Mouse (Mus musculus) liver, postnatal 0 days (tissue): ENCODE results near the gene Clmp. TPM values are rescaled to one million over a fixed set of nuclear protein-coding genes. Genes with fewer than 3 reads are reported as not detected.

Source experiments
- ATAC-seq: fragments of 200-750 bp; cut with Nextera tagmentation; 2 replicates; pipeline ENCODE4 v1.8.0; 2017; ENCODE audit warnings: mild to moderate bottlenecking, moderate library complexity
- DNase-seq: peaks from one replicate; pipeline ENCODE4 v3.0.0-alpha.2; 2016
- H3K27ac ChIP-seq: fragments of 300-500 bp; sonication (generic); 2 replicates; pipeline ENCODE4 v1.5.1; 2014; ENCODE audit warnings: antibody characterized with exemption, moderate library complexity, mild to moderate bottlenecking, low read depth
- H3K27me3 ChIP-seq: fragments of 300-500 bp; sonication (generic); 2 replicates; pipeline ENCODE4 v1.6.1; 2014; ENCODE audit warnings: low read length, control low read depth, mixed read lengths; ENCODE audit not compliant: insufficient read depth
- H3K36me3 ChIP-seq: fragments of 300-500 bp; sonication (generic); replicated peaks from 2 replicates; pipeline ENCODE4 v1.6.1; 2014; ENCODE audit warnings: mild to moderate bottlenecking, control low read depth, low read length, moderate library complexity, mixed read lengths; ENCODE audit not compliant: insufficient read depth
- H3K4me1 ChIP-seq: fragments of 300-500 bp; sonication (generic); 2 replicates; pipeline ENCODE4 v1.6.1; 2014; ENCODE audit warnings: antibody characterized with exemption, mild to moderate bottlenecking, control low read depth; ENCODE audit not compliant: insufficient read depth
- H3K4me2 ChIP-seq: fragments of 300-500 bp; sonication (generic); 2 replicates; pipeline ENCODE4 v1.6.1; 2014; ENCODE audit warnings: low read depth, mild to moderate bottlenecking, low read length, moderate library complexity, mixed read lengths
- H3K4me3 ChIP-seq: fragments of 300-500 bp; sonication (generic); 2 replicates; pipeline ENCODE4 v1.5.1; 2014; ENCODE audit warnings: low read depth, low read length
- H3K9ac ChIP-seq: fragments of 300-500 bp; sonication (generic); replicated peaks from 2 replicates; pipeline ENCODE4 v1.6.1; 2014; ENCODE audit warnings: mild to moderate bottlenecking, moderate library complexity
- H3K9me3 ChIP-seq: fragments of 300-500 bp; sonication (generic); 2 replicates; pipeline ENCODE4 v1.6.1; 2016; ENCODE audit warnings: mild to moderate bottlenecking, control low read depth, low read length, mixed read lengths
- CTCF ChIP-seq: sonication (generic); IDR thresholded peaks from 2 replicates; pipeline ENCODE4 v1.5.1; 2016; ENCODE audit warnings: antibody characterized with exemption, low read depth
- EP300 ChIP-seq: IDR thresholded peaks from 2 replicates; pipeline ENCODE4 v1.6.1; 2016; ENCODE audit warnings: antibody characterized with exemption, low read depth, mild to moderate bottlenecking
- WGBS: fragments of 180-500 bp; shearing (Covaris S2); extraction: QIAGEN DNeasy Blood & Tissue Kit; methylation state at CpG from one replicate; pipeline ENCODE4 v1.1.7; 2014; ENCODE audit not compliant: insufficient replicate concordance; 5-methylcytosine and 5-hydroxymethylcytosine counted together
- polyA plus RNA-seq: library from polyadenylated mRNA; unstranded; fragments of >200 nt; fragmentation: Nextera tagmentation; extraction: Ambion mirVana; gene quantifications from 2 replicates; pipeline ENCODE4 v1.2.1, GENCODE M21; 2015

Clmp gene
- polyA plus RNA-seq, 1 experiment from 2014 or later: 1.8 TPM

DNA sequence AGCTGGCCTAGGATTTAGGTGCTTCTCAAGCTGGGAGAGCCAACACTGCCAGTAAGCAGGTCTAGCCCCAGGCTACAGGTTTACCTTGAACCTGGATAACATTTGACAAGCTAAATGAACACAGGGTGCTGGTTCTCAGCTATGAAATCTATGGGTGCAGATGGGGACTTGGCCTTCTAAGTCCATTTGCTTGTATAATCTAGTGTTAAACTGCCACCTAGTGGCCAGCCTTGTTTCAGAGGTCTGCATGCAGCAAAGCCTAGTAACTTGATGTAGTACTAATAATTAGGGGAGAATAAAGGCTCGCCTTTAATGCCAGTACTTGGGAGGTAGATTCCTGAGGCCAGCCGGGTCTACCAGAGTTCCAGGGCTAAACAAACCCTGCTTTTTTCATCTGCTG, 119.5 kb downstream of the Clmp start:
- Histone ChIP-seq H3K9me3 (no peaks in the 10 kb centered on the region), H3K4me2 (0 out of 2 replicates have a peak overlapping the region, but pooled peaks have one; percentile 1), H3K27me3 (no peaks in the 10 kb centered on the region), H3K36me3 (peaks cover 42% of the 10 kb centered on the region), H3K4me3 (no peak overlapping the region), H3K9ac (no peak overlapping the region), H3K4me1 (peaks cover 9% of the 10 kb centered on the region; the same call in 1 of the 2 replicates), H3K27ac (no peak overlapping the region)
- 36% methylated on average over 2 of the region's 2 CpGs for WGBS
- DNase-seq (peak; percentile 82), ATAC-seq (no peak)
- TF ChIP-seq CTCF (peak; percentile 80), EP300 (no peak)

DNA sequence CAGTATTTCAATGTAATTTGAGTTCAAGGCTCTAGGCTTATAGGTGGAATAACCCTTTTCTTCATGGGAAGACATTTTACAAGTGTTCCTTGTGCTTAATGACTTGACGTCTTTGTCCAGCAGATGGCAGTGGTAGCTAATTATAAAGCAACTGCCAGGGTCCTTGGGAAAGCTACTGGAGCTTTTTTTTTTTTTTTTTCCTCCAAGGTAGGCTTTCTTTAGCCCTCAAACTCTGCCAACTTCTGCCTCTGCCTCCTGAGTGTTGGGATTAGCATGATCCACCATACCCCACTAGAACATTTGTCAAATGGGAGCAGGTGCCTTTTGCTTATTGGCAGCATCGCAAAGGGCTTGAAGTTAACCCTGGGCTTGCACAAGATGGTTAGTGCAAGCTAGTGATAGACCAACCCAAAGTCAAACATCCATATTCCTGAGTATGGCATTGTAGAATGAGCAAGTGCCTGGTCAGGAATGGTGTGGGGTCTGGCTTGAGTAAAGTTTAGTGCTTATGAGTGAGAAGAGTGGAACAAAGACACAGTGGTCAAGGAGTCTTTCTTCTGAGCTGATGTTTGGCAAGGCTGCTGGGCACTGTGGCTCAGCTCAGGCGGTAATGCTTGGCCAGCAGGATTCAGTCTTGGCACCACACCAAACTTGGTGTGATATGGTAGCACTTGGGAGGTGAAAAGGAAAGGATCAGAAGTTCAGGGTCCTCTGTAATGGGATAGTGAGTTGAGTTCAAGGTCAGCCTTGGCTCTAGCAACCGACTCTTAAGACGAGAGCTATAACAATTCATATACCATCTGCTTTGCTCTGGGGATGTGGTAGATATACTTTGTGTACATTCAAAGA, 120.9 kb downstream of the Clmp start:
- Histone ChIP-seq H3K27me3 (no peaks in the 10 kb centered on the region), H3K36me3 (peaks cover 42% of the 10 kb centered on the region), H3K9ac (no peak overlapping the region), H3K27ac (peak overlapping the region; percentile 0; the same call in 1 of the 2 replicates), H3K4me2 (no peak overlapping the region), H3K9me3 (no peaks in the 10 kb centered on the region), H3K4me1 (peaks cover 9% of the 10 kb centered on the region; the same call in 1 of the 2 replicates), H3K4me3 (no peak overlapping the region)
- WGBS: 33% methylated on average over 5 of the region's 5 CpGs
- peak; percentile 18; the same call in 1 of the 2 replicates for ATAC-seq
- DNase-seq: peak; percentile 31
- no peak for TF ChIP-seq EP300
- peak; percentile 58 for TF ChIP-seq CTCF

DNA sequence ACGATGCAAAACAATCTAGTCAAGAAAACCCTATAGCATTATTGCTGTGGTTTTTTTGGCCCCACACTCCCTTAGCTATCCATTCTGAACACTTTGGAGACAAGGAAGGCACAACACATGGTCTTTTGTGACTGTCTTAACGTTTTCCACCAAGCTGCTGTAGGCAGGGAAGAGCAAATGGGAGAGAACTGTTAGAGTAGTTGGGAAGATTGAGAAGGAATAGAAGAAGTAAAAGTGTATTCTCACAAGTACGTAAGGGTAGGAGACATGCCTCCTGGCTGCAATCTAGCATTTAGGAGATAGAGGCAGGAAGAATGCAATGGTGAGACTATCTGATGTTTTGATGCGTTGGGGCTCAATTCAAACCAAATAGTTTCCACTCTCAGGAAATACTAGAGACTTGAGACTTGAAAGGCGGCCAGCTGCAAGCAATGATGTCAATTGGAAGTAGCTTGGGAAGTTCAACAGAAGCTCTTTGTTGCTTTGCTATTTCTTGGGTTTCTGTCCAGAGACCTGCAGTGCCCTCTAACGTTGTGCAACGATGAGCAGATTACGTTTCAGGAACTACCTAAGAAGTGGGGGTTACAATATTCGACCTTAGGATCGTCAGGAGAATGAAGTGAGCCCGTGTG, 121.6 kb downstream of the Clmp start:
- Histone ChIP-seq H3K4me1 (peaks cover 9% of the 10 kb centered on the region; the same call in 1 of the 2 replicates), H3K4me3 (no peak overlapping the region), H3K9me3 (no peaks in the 10 kb centered on the region), H3K36me3 (peaks cover 37% of the 10 kb centered on the region), H3K27ac (peak overlapping the region; percentile 0; the same call in 1 of the 2 replicates), H3K9ac (no peak overlapping the region), H3K4me2 (no peak overlapping the region), H3K27me3 (no peaks in the 10 kb centered on the region)
- ATAC-seq: peak; percentile 19
- TF ChIP-seq CTCF: peak; percentile 20; the same call in 1 of the 2 replicates
- TF ChIP-seq EP300: no peak
- DNase-seq: no peak
- WGBS: 13% methylated on average over 11 of the region's 11 CpGs

DNA sequence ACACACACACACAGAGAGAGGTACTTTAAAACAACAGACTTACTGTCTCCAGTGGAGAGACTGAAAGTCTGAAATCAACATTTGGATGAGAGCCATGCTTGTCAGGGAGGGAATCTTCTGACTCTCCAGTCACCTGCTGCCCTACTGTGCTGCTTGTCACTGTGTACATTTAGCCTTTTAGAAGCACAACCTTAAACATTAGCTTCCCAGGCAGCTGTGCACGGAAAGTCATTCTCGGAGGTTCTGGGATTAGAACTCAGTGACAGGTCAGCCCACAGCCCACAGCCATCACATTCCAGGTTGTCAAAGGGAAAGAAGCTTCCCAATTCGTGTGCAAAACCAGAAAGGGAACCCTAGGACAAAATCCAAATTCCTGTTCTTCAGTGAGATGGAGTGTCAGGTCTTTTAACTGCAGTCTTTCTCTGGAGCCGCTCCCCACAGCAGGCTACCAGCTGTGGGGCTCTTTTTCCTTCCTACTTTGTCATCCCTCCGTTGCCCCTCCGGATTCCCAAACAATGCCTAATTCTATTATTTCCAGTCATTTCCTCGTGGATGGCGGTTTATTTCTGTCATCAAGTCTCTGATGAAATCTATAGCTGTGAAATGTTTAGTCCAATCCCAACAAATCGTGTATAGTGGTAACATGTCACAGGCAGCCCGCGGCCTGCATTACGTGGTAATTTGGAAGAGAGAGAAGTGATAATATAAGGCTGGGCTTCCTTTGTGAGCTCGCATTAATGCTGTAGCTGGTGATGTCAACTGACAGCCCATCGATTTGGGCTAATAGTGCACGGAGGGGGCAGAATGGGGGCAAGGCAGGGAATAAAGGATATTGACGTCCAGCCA, 122.5 kb downstream of the Clmp start:
- no peak overlapping the region for H3K4me3 ChIP-seq
- no peaks in the 10 kb centered on the region for H3K9me3 ChIP-seq
- no peak overlapping the region for H3K4me2 ChIP-seq
- H3K4me1 ChIP-seq: peaks cover 9% of the 10 kb centered on the region; the same call in 1 of the 2 replicates
- peaks cover 34% of the 10 kb centered on the region for H3K36me3 ChIP-seq
- ATAC-seq (no peak), DNase-seq (no peak)
- no peak overlapping the region for H3K9ac ChIP-seq
- no peaks in the 10 kb centered on the region for H3K27me3 ChIP-seq
- no peak for TF ChIP-seq CTCF
- TF ChIP-seq EP300: no peak
- H3K27ac ChIP-seq: 0 out of 2 replicates have a peak overlapping the region, but pooled peaks have one; percentile 0
- WGBS: 49% methylated on average over 16 of the region's 16 CpGs

DNA sequence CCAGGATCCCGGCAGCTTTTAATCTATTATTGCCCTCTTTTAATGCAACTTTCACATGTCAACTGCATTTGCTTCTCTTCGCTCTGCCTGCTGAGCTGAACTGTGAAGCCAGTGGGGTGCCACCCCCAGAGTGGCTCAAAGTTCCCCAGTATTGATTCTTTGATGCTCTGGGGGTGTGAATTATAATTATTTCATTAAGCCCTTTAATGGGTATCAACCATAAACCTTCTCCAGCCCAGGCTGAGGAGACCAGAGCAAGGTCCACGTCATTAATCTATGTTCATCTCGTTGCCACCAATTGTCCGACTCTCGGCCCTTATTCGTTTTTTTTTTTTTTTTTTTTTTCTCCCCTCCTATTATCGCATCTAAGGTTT, 123.1 kb downstream of the Clmp start:
- no peaks in the 10 kb centered on the region for H3K9me3 ChIP-seq
- whole genome bisulfite sequencing: 65% methylated on average over 8 of the region's 8 CpGs
- H3K4me1 ChIP-seq: peaks cover 9% of the 10 kb centered on the region; the same call in 1 of the 2 replicates
- H3K4me3 ChIP-seq: no peak overlapping the region
- H3K27me3 ChIP-seq: no peaks in the 10 kb centered on the region
- ATAC-seq (no peak), DNase-seq (no peak)
- no peak overlapping the region for H3K4me2 ChIP-seq
- H3K36me3 ChIP-seq: peaks cover 29% of the 10 kb centered on the region
- H3K27ac ChIP-seq: no peak overlapping the region
- H3K9ac ChIP-seq: no peak overlapping the region
- TF ChIP-seq EP300: no peak
